Mouse (Mus musculus): ENCODE results near the gene Ift57. TPM values are rescaled to one million over a fixed set of nuclear protein-coding genes. Genes with fewer than 3 reads are reported as not detected.

The Ift57 gene
- total RNA-seq (2021) = 10 to 100 TPM; 32.3 to 35.9 TPM
- 5.4 and 6.1 TPM in 2 replicates for polyA plus RNA-seq (2012; rRNA removed)
- long read RNA-seq, transcript Ift57-201 (11 exons, 2,601 nt) = major isoform, 26 of 31 reads
- long read RNA-seq, partial matches to known transcripts = 3 of 31 reads
- long read RNA-seq, other reads (novel, unspliced or antisense) = 2 of 31 reads

GRCm38 (mm10) chr16:49698620-49699525, at the start of gene Ift57:
Gene Ift57, plus strand, starts transcription at chr16:49699233.
- peak; percentile 99 for DNase-seq

GRCm38 (mm10) chr16:49657182-49657581, 41.9 kb upstream of the Ift57 start:
- DNase-seq = no peak

- no peak for DNase-seq
Measured at GRCm38 (mm10) chr16:49658029-49658428, 41.0 kb upstream of the Ift57 start.

GRCm38 (mm10) chr16:49659131-49659530, 39.9 kb upstream of the Ift57 start:
- no peak for DNase-seq

GRCm38 (mm10) chr16:49660111-49660510, 38.9 kb upstream of the Ift57 start:
- DNase-seq = no peak

- no peak for DNase-seq
Measured at GRCm38 (mm10) chr16:49662201-49662600, 36.8 kb upstream of the Ift57 start.

GRCm38 (mm10) chr16:49664677-49665076, 34.4 kb upstream of the Ift57 start:
- no peak for DNase-seq

- no peak for DNase-seq
Measured at GRCm38 (mm10) chr16:49679666-49680065, 19.4 kb upstream of the Ift57 start.

GRCm38 (mm10) chr16:49684961-49685360, 14.1 kb upstream of the Ift57 start:
- DNase-seq = no peak

- DNase-seq = no peak
Measured at GRCm38 (mm10) chr16:49699821-49700220, 788 bp downstream of the Ift57 start.

- no peak for DNase-seq
Measured at GRCm38 (mm10) chr16:49708074-49708473, 9.0 kb downstream of the Ift57 start.

- DNase-seq = peak; percentile 13
Measured at GRCm38 (mm10) chr16:49710188-49710587, 11.2 kb downstream of the Ift57 start.

- DNase-seq = no peak
Measured at GRCm38 (mm10) chr16:49713302-49713701, 14.3 kb downstream of the Ift57 start.

GRCm38 (mm10) chr16:49720671-49721070, 21.6 kb downstream of the Ift57 start:
- no peak for DNase-seq

GRCm38 (mm10) chr16:49721678-49722077, 22.6 kb downstream of the Ift57 start:
- DNase-seq = no peak

GRCm38 (mm10) chr16:49723222-49723621, 24.2 kb downstream of the Ift57 start:
- no peak for DNase-seq

- DNase-seq = peak; percentile 38
Measured at GRCm38 (mm10) chr16:49724232-49724631, 25.2 kb downstream of the Ift57 start.

- DNase-seq = no peak
Measured at GRCm38 (mm10) chr16:49724931-49725330, 25.9 kb downstream of the Ift57 start.

GRCm38 (mm10) chr16:49725446-49725845, 26.4 kb downstream of the Ift57 start:
- no peak for DNase-seq

GRCm38 (mm10) chr16:49726216-49726615, 27.2 kb downstream of the Ift57 start:
- DNase-seq = no peak

GRCm38 (mm10) chr16:49726761-49727160, 27.7 kb downstream of the Ift57 start:
- no peak for DNase-seq

GRCm38 (mm10) chr16:49736536-49736935, 37.5 kb downstream of the Ift57 start:
- no peak for DNase-seq

GRCm38 (mm10) chr16:49747360-49747759, 48.3 kb downstream of the Ift57 start:
- DNase-seq = no peak

GRCm38 (mm10) chr16:49752906-49753305, 53.9 kb downstream of the Ift57 start:
- DNase-seq = no peak

Measured in adrenal gland, adult 2 months (tissue).